Mouse (Mus musculus): ENCODE data around the gene Pias4. TPM values are rescaled to one million over a fixed set of nuclear protein-coding genes. Genes with fewer than 3 reads are reported as not detected.
"Not testable (repeated sequence)": the region's sequence is repeated elsewhere in the genome, so short reads cannot be mapped to it uniquely, and the experiment has no call there.

Pias4 gene
- polyA plus RNA-seq, 1 experiment = 67.6 TPM

DNA sequence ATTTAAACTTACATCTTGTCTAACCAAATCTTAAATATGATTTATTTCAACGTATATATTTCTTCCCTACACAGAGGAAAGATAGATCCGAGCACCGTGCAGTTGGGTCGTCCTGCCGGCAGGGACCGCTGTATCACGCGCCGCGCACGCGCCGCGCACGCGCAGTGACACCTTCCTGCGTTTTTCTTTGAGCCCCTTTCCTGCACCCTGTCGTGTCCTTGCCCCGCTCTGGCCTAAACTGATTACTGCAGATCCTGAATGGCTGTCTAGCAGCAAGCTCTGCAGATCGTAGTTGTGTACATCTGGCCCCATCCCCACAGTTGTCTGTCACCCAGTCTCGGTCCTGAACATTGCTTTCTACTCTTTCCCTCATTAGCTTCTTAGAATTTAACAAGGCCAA, 5.4 kb upstream of the Pias4 start:
- peak; percentile 84 for DNase-seq
- H3K36me3 ChIP-seq (ENCODE audit: control insufficient read depth, insufficient read depth, low read length) = peaks cover 7% of the 10 kb centered on the region
- no peak overlapping the region for H3K4me3 ChIP-seq (ENCODE audit: control insufficient read depth, insufficient read depth, low read length)
- peaks cover 36% of the 10 kb centered on the region for H3K4me1 ChIP-seq (replicated peaks; ENCODE audit: control insufficient read depth, insufficient read depth, low read length)
- TF ChIP-seq CTCF (IDR thresholded peaks at IDR 0.05; ENCODE audit: borderline replicate concordance, control insufficient read depth, extremely low read depth, insufficient read depth, low read length, poor library complexity) = peak; percentile 92
- TF ChIP-seq POLR2A (IDR thresholded peaks at IDR 0.05; ENCODE audit: control insufficient read depth, extremely low read depth, insufficient read depth, low read length, poor library complexity) = peak; percentile 54; the same call in 1 of the 2 replicates
- peak overlapping the region; percentile 86 for H3K27ac ChIP-seq (ENCODE audit: control insufficient read depth, insufficient read depth, low read length)
- no peaks in the 10 kb centered on the region for H3K27me3 ChIP-seq (ENCODE audit: control insufficient read depth, insufficient read depth, low read length)
- WGBS = 5% methylated on average over 21 of the region's 21 CpGs

DNA sequence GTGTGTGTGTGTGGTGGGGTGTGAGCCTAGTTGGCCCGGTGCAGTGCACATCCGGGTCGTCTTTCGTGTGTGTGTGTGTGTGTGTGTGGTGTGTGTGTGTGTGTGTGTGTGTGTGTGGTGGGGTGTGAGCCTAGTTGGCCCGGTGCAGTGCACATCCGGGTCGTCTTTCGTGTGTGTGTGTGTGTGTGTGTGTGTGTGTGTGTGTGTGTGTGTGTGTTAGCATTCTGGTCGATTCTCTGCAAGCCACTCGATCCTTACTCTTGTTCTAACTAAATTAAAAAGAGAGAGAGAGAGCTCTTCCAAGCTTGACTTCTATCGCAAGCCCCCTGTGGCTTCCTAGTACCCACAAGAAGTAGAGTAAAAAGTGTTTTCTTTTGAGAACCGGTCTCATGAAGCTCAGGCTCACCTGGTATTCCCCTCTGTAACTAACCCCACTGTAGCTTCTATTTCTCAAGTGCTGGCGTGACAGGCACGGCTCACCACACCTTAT, 1.7 kb upstream of the Pias4 start:
- not testable (repeated sequence) for H3K36me3 ChIP-seq (ENCODE audit: control insufficient read depth, insufficient read depth, low read length); H3K27me3 ChIP-seq (ENCODE audit: control insufficient read depth, insufficient read depth, low read length); H3K4me3 ChIP-seq (ENCODE audit: control insufficient read depth, insufficient read depth, low read length)
- H3K4me1 ChIP-seq (replicated peaks; ENCODE audit: control insufficient read depth, insufficient read depth, low read length) = peaks cover 27% of the 10 kb centered on the region
- 1% methylated on average over 10 of the region's 14 CpGs for WGBS
- DNase-seq = peak; percentile 48
- H3K27ac ChIP-seq (ENCODE audit: control insufficient read depth, insufficient read depth, low read length) = peak overlapping the region; percentile 85

DNA sequence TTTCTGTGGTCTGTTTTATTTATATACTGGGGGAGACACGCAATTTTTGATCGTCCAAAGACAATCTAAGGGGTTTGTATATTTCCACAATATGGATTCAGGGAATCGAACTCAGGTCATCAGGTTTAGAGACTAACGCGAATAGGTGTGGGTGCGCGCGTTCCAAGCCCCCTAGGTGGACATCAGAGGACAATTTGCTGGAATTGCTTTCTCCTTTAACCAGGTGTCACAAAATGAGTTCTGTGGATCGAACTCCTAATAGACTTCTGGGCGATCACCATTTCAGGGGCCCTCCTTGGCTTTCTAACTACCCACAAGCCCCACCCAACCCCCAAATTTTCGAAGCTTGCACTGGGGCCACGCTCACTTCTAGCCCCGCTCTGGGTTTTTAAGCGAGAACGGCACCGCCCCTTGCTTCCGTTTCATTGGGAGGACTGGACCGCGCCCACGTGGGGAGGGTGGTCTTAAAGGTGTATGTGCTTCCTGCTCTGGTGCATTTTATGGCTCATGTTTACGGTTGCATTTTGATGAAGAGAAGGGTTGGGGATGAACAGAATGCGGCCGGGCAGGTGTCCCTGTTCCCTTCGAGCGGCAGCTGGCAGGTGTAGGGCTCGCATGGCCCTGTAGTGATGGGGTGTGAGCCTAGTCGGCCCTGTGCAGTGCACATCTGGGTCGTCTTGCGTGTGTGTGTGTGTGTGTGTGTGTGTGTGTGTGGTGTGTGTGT, 960 bp upstream of the Pias4 start:
- Histone ChIP-seq H3K4me1 (replicated peaks; ENCODE audit: control insufficient read depth, insufficient read depth, low read length) (peaks cover 21% of the 10 kb centered on the region), H3K36me3 (ENCODE audit: control insufficient read depth, insufficient read depth, low read length) (no peaks in the 10 kb centered on the region), H3K27ac (ENCODE audit: control insufficient read depth, insufficient read depth, low read length) (peak overlapping the region; percentile 88), H3K4me3 (ENCODE audit: control insufficient read depth, insufficient read depth, low read length) (peak overlapping the region; percentile 39), H3K27me3 (ENCODE audit: control insufficient read depth, insufficient read depth, low read length) (no peaks in the 10 kb centered on the region)
- DNase-seq = peak; percentile 90
- TF ChIP-seq POLR2A (IDR thresholded peaks at IDR 0.05; ENCODE audit: control insufficient read depth, extremely low read depth, insufficient read depth, low read length, poor library complexity) (no peak; the same call in 1 of the 2 replicates), CTCF (IDR thresholded peaks at IDR 0.05; ENCODE audit: borderline replicate concordance, control insufficient read depth, extremely low read depth, insufficient read depth, low read length, poor library complexity) (no peak)
- WGBS = under 1% methylated on average over 29 of the region's 29 CpGs

DNA sequence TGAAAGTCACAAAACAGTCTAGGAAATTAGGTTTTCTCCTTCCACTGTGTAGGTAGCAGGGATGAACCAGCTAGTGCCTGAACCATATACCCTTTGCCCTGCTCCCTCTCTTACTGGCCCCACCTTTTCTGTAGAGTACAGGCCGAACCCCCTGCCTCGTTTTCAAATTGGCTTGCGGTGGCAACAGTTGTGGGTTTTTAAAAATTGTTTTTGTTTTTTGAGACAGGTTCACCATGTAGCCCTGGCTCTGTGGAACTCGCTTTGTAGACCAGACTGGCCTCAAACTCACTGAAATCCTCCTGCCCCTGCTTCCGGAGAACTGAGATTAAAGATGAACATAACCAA, 336 bp upstream of the Pias4 start:
- DNase-seq = no peak
- 2% methylated on average over 5 of the region's 5 CpGs for WGBS
- Histone ChIP-seq H3K4me1 (replicated peaks; ENCODE audit: control insufficient read depth, insufficient read depth, low read length) (peaks cover 15% of the 10 kb centered on the region), H3K4me3 (ENCODE audit: control insufficient read depth, insufficient read depth, low read length) (peak overlapping the region; percentile 19), H3K27ac (ENCODE audit: control insufficient read depth, insufficient read depth, low read length) (peak overlapping the region; percentile 88), H3K27me3 (ENCODE audit: control insufficient read depth, insufficient read depth, low read length) (no peaks in the 10 kb centered on the region), H3K36me3 (ENCODE audit: control insufficient read depth, insufficient read depth, low read length) (no peaks in the 10 kb centered on the region)
- no peak for TF ChIP-seq CTCF (IDR thresholded peaks at IDR 0.05; ENCODE audit: borderline replicate concordance, control insufficient read depth, extremely low read depth, insufficient read depth, low read length, poor library complexity)
- TF ChIP-seq POLR2A (IDR thresholded peaks at IDR 0.05; ENCODE audit: control insufficient read depth, extremely low read depth, insufficient read depth, low read length, poor library complexity) = no peak

DNA sequence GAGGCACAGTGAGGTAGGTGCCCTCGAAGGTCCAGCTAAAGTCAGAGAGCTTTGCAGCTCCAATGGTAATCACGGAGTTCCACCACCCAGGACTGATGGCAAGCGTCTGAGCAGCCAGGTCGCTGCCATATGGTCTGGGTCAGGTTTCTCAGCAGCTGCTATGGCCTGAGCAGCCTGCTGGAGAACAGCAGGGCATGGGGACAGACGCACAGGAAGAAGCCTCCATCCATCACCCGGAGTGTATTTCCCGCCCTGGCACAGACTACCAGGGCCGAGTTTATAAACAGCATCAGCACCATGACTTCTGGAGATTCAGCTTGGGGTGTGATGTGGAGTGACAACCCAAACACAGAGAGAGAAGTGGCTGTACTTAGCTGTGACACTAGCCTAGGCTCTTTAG, 2.6 kb downstream of the Pias4 start:
- WGBS = 95% methylated on average over 8 of the region's 8 CpGs
- Histone ChIP-seq H3K27me3 (ENCODE audit: control insufficient read depth, insufficient read depth, low read length) (no peaks in the 10 kb centered on the region), H3K27ac (ENCODE audit: control insufficient read depth, insufficient read depth, low read length) (no peak overlapping the region), H3K4me1 (replicated peaks; ENCODE audit: control insufficient read depth, insufficient read depth, low read length) (peaks cover 21% of the 10 kb centered on the region), H3K36me3 (ENCODE audit: control insufficient read depth, insufficient read depth, low read length) (no peaks in the 10 kb centered on the region), H3K4me3 (ENCODE audit: control insufficient read depth, insufficient read depth, low read length) (no peak overlapping the region)
- TF ChIP-seq POLR2A (IDR thresholded peaks at IDR 0.05; ENCODE audit: control insufficient read depth, extremely low read depth, insufficient read depth, low read length, poor library complexity) = no peak
- no peak for TF ChIP-seq CTCF (IDR thresholded peaks at IDR 0.05; ENCODE audit: borderline replicate concordance, control insufficient read depth, extremely low read depth, insufficient read depth, low read length, poor library complexity)
- no peak for DNase-seq

DNA sequence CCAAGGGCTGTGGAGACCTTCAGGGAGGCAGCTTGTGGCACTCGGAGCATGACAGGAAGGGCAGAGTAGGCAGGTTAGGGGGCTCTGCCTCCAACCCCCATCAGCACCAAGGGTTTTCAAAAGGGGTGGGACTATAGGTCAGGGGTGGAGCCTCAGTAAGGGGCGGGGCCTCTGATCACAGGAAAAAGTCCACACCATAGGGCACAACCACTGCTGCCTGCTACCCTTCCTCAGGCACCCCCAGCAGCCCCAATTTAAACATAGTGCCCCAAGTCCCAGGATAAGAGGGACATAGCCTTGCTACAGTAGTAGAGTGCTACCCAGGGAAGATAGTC, 5.4 kb downstream of the Pias4 start:
- no peak for TF ChIP-seq CTCF (IDR thresholded peaks at IDR 0.05; ENCODE audit: borderline replicate concordance, control insufficient read depth, extremely low read depth, insufficient read depth, low read length, poor library complexity)
- TF ChIP-seq POLR2A (IDR thresholded peaks at IDR 0.05; ENCODE audit: control insufficient read depth, extremely low read depth, insufficient read depth, low read length, poor library complexity) = no peak
- Histone ChIP-seq H3K36me3 (ENCODE audit: control insufficient read depth, insufficient read depth, low read length) (peaks cover 4% of the 10 kb centered on the region; the same call in 1 of the 2 replicates), H3K27me3 (ENCODE audit: control insufficient read depth, insufficient read depth, low read length) (no peaks in the 10 kb centered on the region), H3K27ac (ENCODE audit: control insufficient read depth, insufficient read depth, low read length) (no peak overlapping the region), H3K4me1 (replicated peaks; ENCODE audit: control insufficient read depth, insufficient read depth, low read length) (peaks cover 12% of the 10 kb centered on the region), H3K4me3 (ENCODE audit: control insufficient read depth, insufficient read depth, low read length) (no peak overlapping the region)
- DNase-seq = no peak
- 69% methylated on average over 2 of the region's 2 CpGs for WGBS
